Mouse (Mus musculus): Measurements from ENCODE around the gene Khdrbs1.

Gene Khdrbs1

DNA sequence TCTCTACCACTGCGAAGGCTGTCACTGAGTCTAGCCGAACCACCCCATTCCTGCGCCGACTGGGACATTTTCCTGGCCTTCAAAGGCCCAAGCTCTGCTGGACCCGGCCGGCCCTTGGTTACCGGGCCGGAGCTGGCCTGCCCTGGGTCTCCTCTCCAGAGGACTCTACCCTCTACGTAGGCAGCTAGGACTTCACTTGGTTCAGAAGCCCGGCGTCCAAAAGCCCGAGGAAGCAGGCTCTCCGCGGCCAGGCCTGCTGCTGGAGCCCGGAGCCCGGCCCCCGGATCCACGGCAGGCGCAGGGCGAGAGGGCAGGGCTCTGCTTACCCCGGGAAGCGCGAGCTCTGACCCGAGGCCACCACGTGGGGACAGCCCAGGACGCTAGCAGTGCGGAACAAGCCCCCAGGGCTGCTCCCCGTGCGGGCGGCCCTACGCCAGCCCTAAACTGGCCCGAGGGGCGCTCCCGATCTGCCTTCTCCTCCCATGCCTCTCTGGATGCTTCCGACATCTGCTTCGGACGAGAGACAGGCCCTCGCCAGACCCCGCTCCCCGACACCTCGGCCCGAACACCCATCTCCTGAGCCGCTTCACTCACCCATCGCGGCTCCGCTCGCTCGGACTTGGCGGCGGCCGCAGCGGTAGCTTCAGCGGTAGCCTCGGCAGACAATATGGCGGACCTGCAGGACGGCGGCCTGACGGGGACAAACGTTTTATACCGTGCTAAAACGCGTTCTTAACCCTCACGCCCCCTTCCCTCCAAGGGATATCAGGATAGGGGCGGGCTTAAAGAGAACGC, 69.8 kb downstream of the Khdrbs1 start, which contains the start of gene Kpna6:
Gene Kpna6, minus strand, starts transcription at position 685 of the 795 bp plus-strand sequence.
- peak; percentile 92 for DNase-seq

DNA sequence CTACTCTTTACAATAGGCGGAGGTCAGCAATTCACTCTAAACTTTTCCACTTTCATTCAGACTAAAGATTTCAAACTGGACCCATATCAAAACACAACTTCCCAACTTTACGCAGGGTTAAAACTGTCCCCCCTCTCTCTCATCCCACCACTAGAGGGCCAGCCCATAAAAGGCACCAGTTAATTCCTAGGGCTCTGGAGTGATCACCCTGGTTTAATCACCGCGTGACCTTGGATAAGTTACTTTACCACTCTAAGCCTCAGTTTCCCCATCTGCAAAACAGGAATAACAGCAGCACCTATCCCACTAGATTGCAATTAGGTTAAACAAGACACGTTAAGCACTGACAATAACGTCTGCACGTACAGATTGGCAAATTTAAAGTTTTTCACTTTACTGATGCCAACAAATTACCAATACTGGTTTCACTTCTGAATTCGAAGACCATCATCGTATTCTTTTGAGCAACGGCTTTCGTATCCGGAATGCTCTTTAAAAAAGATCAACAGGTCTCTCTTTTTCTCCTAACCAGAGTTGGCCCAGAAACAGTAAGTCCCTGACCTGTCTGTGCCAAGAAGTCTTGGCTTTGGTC, 70.5 kb downstream of the Khdrbs1 start:
- DNase-seq = no peak

GRCm38 (mm10) chr4:129662255-129662813, 79.8 kb downstream of the Khdrbs1 start:
- no peak for DNase-seq

DNA sequence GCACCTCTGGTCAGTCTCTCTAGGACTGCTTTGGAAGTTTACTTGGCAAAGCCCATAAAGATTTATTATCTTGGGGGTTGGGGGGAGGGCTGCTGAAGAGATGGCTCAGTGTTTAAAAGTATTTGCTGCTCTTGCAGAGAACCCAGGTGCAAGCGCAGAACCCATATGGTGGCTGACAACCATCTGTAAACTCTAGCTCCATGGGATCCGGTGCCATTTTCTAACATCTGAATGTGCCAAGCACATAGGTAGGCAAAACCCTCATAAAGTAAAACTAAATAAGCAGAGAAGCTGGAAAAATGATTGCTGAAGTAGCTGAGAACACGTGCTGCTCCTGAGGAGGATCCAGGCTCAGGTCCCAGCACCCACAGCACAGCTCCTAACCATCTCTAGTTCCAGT, 80.5 kb downstream of the Khdrbs1 start:
- peak; percentile 24 for DNase-seq

- no peak for DNase-seq
These were observed 87.3 kb downstream of the Khdrbs1 start for GRCm38 (mm10) chr4:129654770-129655169.
